Mouse (Mus musculus) cerebellum, postnatal 25 days (tissue): ENCODE results near the gene Prr7.

ENCODE experiments used
- DNase-seq, 2 experiments: peaks; one replicate each; pipeline ENCODE4 v3.0.0; 2021; ENCODE audit warnings: mixed read lengths in 2 of 2

Gene Prr7

GRCm38 (mm10) chr13:55449205-55449604 lies 14.9 kb upstream of the Prr7 start:
- no peak for DNase-seq

- no peak for DNase-seq
Observed at GRCm38 (mm10) chr13:55449679-55450441, 14.2 kb upstream of the Prr7 start.

GRCm38 (mm10) chr13:55450511-55450980 lies 13.5 kb upstream of the Prr7 start:
- DNase-seq, result peak; percentile 62 to 77

- no peak for DNase-seq
Observed at GRCm38 (mm10) chr13:55451296-55451695, 12.8 kb upstream of the Prr7 start.

GRCm38 (mm10) chr13:55451785-55452549 lies 12.1 kb upstream of the Prr7 start:
- DNase-seq, result peak in 1 of 2 experiments; percentile 31

GRCm38 (mm10) chr13:55462965-55463364 lies 1.1 kb upstream of the Prr7 start:
- no peak for DNase-seq

GRCm38 (mm10) chr13:55463399-55464026 lies 554 bp upstream of the Prr7 start:
- no peak for DNase-seq

GRCm38 (mm10) chr13:55465184-55465583 lies 1.1 kb downstream of the Prr7 start:
- DNase-seq, result no peak

- DNase-seq, result no peak
Observed at GRCm38 (mm10) chr13:55465830-55466440, 1.9 kb downstream of the Prr7 start.

- DNase-seq, result no peak
Observed at GRCm38 (mm10) chr13:55468851-55469560, 4.9 kb downstream of the Prr7 start.

GRCm38 (mm10) chr13:55470372-55470771 lies 6.3 kb downstream of the Prr7 start:
- DNase-seq, result peak; percentile 89 to 93

GRCm38 (mm10) chr13:55471156-55471818 lies 7.2 kb downstream of the Prr7 start:
- DNase-seq, result peak; percentile 88 to 89

GRCm38 (mm10) chr13:55471819-55472131 lies 7.7 kb downstream of the Prr7 start:
- no peak for DNase-seq

GRCm38 (mm10) chr13:55472132-55473022 lies 8.3 kb downstream of the Prr7 start:
- DNase-seq, result peak; percentile 77 to 83

- peak in 1 of 2 experiments; percentile 44 for DNase-seq
Observed at GRCm38 (mm10) chr13:55473076-55473831, 9.2 kb downstream of the Prr7 start.

- no peak for DNase-seq
Observed at GRCm38 (mm10) chr13:55473961-55474360, 9.9 kb downstream of the Prr7 start.

- peak in 1 of 2 experiments; percentile 51 for DNase-seq
Observed at GRCm38 (mm10) chr13:55474621-55475069, 10.6 kb downstream of the Prr7 start.

GRCm38 (mm10) chr13:55475750-55476149 lies 11.7 kb downstream of the Prr7 start:
- DNase-seq, result no peak

GRCm38 (mm10) chr13:55476256-55476655 lies 12.2 kb downstream of the Prr7 start:
- no peak for DNase-seq

GRCm38 (mm10) chr13:55477492-55477891 lies 13.4 kb downstream of the Prr7 start:
- no peak for DNase-seq
